Mouse (Mus musculus): ENCODE results near the gene Tgm7. TPM values are rescaled to one million over a fixed set of nuclear protein-coding genes. Genes with fewer than 3 reads are reported as not detected.

The Tgm7 gene
- polyA plus RNA-seq, 1 experiment, result not detected

- H3K4me3 ChIP-seq (replicated peaks), result no peak overlapping the region
- TF ChIP-seq GATA1 (IDR thresholded peaks at IDR 0.05; ENCODE audit: low read length) (no peak), TAL1 (IDR thresholded peaks at IDR 0.05; ENCODE audit: low read length) (no peak)
- H3K27me3 ChIP-seq (ENCODE audit: control insufficient read depth), result peaks cover 5% of the 10 kb centered on the region
- no peaks in the 10 kb centered on the region for H3K4me1 ChIP-seq (ENCODE audit: control insufficient read depth)
- H3K36me3 ChIP-seq (ENCODE audit: control insufficient read depth), result no peaks in the 10 kb centered on the region
- peaks cover 4% of the 10 kb centered on the region; the same call in 1 of the 2 replicates for H3K9me3 ChIP-seq (ENCODE audit: control insufficient read depth, low read length)
Measured at GRCm38 (mm10) chr2:121088507-121088906, 21.1 kb downstream of the Tgm7 start.

GRCm38 (mm10) chr2:121085480-121086185, 24.0 kb downstream of the Tgm7 start, which contains the start of gene Tgm5:
Tgm5 (minus strand) TSS chr2:121085841.
- no peak for TF ChIP-seq TAL1 (IDR thresholded peaks at IDR 0.05; ENCODE audit: low read length)
- no peak for TF ChIP-seq GATA1 (IDR thresholded peaks at IDR 0.05; ENCODE audit: low read length)
- H3K36me3 ChIP-seq (ENCODE audit: control insufficient read depth), result no peaks in the 10 kb centered on the region
- peaks cover 4% of the 10 kb centered on the region; the same call in 1 of the 2 replicates for H3K9me3 ChIP-seq (ENCODE audit: control insufficient read depth, low read length)
- no peak within 1 kb of the TSS for H3K4me3 ChIP-seq (replicated peaks)
- no peaks in the 10 kb centered on the region for H3K4me1 ChIP-seq (ENCODE audit: control insufficient read depth)
- peaks cover 5% of the 10 kb centered on the region for H3K27me3 ChIP-seq (ENCODE audit: control insufficient read depth)

GRCm38 (mm10) chr2:121082626-121083025, 27.0 kb downstream of the Tgm7 start:
- Histone ChIP-seq H3K4me3 (replicated peaks) (no peak overlapping the region), H3K9me3 (ENCODE audit: control insufficient read depth, low read length) (no peaks in the 10 kb centered on the region)
- no peak for TF ChIP-seq TAL1 (IDR thresholded peaks at IDR 0.05; ENCODE audit: low read length)
- no peak for TF ChIP-seq GATA1 (IDR thresholded peaks at IDR 0.05; ENCODE audit: low read length)

GRCm38 (mm10) chr2:121074747-121075146, 34.8 kb downstream of the Tgm7 start:
- Histone ChIP-seq H3K36me3 (ENCODE audit: control insufficient read depth) (no peaks in the 10 kb centered on the region), H3K9me3 (ENCODE audit: control insufficient read depth, low read length) (no peaks in the 10 kb centered on the region), H3K27me3 (ENCODE audit: control insufficient read depth) (0 out of 2 replicates have a peak, but pooled peaks cover 2% of the 10 kb centered on the region), H3K4me3 (replicated peaks) (no peak overlapping the region), H3K4me1 (ENCODE audit: control insufficient read depth) (peaks cover 4% of the 10 kb centered on the region)
- no peak for TF ChIP-seq GATA1 (IDR thresholded peaks at IDR 0.05; ENCODE audit: low read length)
- no peak for TF ChIP-seq TAL1 (IDR thresholded peaks at IDR 0.05; ENCODE audit: low read length)

More at GRCm38 (mm10) chr2:121082626-121083025, 27.0 kb downstream of the Tgm7 start:
- Histone ChIP-seq H3K27me3 (ENCODE audit: control insufficient read depth) (peaks cover 5% of the 10 kb centered on the region), H3K36me3 (ENCODE audit: control insufficient read depth) (no peaks in the 10 kb centered on the region), H3K4me1 (ENCODE audit: control insufficient read depth) (no peaks in the 10 kb centered on the region)

DNA sequence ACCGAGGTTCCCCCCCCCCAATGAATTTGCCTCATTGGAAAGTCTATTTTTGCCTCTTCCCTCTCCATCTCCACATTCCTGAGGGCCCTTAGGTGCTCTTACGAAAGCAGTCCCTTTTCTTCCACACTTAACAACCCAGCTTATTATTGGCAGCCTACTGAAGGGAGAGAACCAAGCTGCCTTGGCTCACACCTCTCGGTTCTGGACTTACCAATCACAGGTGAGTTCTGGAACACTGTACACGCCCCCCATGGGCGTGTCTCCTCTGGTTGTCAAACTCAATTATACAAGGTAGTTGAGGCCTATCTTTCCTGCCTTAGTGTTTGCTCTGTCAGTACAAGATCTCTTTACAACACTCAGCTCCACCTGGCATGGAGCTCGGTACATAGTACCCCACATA, 37.7 kb downstream of the Tgm7 start:
- Histone ChIP-seq H3K27me3 (ENCODE audit: control insufficient read depth) (0 out of 2 replicates have a peak, but pooled peaks cover 2% of the 10 kb centered on the region), H3K9me3 (ENCODE audit: control insufficient read depth, low read length) (no peaks in the 10 kb centered on the region), H3K36me3 (ENCODE audit: control insufficient read depth) (no peaks in the 10 kb centered on the region), H3K4me3 (replicated peaks) (no peak overlapping the region), H3K4me1 (ENCODE audit: control insufficient read depth) (peaks cover 4% of the 10 kb centered on the region)
- TF ChIP-seq GATA1 (IDR thresholded peaks at IDR 0.05; ENCODE audit: low read length) (no peak), TAL1 (IDR thresholded peaks at IDR 0.05; ENCODE audit: low read length) (no peak)

DNA sequence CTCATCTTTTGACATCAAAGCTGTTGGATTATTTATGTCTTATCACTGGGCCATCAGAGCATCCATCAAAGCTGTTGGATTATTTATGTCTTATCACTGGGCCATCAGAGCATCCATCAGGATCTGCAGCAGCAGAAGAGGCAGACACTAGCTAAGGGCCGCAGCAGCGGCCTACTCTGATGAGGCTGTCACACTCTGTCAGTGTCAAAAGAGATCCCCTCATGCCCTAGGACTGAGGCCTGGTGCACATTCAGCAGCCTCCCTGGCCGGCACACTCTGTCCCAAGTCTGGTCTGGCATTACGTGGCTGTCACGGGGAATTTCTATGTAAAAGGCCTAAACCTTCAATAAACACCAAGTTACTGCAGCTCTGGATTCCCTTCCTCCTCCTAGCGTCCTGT, 40.1 kb downstream of the Tgm7 start:
- TF ChIP-seq GATA1 (IDR thresholded peaks at IDR 0.05; ENCODE audit: low read length) (no peak), TAL1 (IDR thresholded peaks at IDR 0.05; ENCODE audit: low read length) (no peak)

GRCm38 (mm10) chr2:121067116-121067515, 42.5 kb downstream of the Tgm7 start:
- Histone ChIP-seq H3K4me3 (replicated peaks) (no peak overlapping the region), H3K4me1 (ENCODE audit: control insufficient read depth) (peaks cover 4% of the 10 kb centered on the region), H3K36me3 (ENCODE audit: control insufficient read depth) (no peaks in the 10 kb centered on the region), H3K9me3 (ENCODE audit: control insufficient read depth, low read length) (no peaks in the 10 kb centered on the region), H3K27me3 (ENCODE audit: control insufficient read depth) (peaks cover 7% of the 10 kb centered on the region)
- TF ChIP-seq TAL1 (IDR thresholded peaks at IDR 0.05; ENCODE audit: low read length) (no peak), GATA1 (IDR thresholded peaks at IDR 0.05; ENCODE audit: low read length) (no peak)

More for the DNA sequence above, 40.1 kb downstream of the Tgm7 start:
- Histone ChIP-seq H3K36me3 (ENCODE audit: control insufficient read depth) (no peaks in the 10 kb centered on the region), H3K27me3 (ENCODE audit: control insufficient read depth) (peaks cover 2% of the 10 kb centered on the region; the same call in 1 of the 2 replicates), H3K9me3 (ENCODE audit: control insufficient read depth, low read length) (no peaks in the 10 kb centered on the region), H3K4me3 (replicated peaks) (no peak overlapping the region), H3K4me1 (ENCODE audit: control insufficient read depth) (peaks cover 4% of the 10 kb centered on the region)

DNA sequence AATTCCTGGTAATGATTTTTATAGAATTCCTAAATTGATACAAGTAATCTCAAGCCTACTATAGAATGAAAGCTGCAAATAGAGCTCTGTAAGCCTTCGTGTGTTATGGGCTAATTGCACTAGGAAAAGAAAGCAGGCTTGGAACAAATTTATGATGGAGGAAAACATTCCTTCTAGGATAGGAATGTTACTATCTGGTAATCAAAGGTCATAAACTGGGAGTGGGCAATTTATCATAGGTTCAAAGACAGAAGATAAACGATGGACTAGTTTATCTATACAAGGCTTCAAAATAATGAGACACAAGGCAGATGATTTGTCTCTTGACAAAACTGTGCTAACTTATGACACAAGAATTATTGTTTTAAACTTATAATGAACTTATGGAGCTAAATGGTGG, 48.3 kb downstream of the Tgm7 start:
- Histone ChIP-seq H3K4me1 (ENCODE audit: control insufficient read depth) (peaks cover 7% of the 10 kb centered on the region), H3K9me3 (ENCODE audit: control insufficient read depth, low read length) (no peaks in the 10 kb centered on the region), H3K36me3 (ENCODE audit: control insufficient read depth) (no peaks in the 10 kb centered on the region), H3K27me3 (ENCODE audit: control insufficient read depth) (peaks cover 24% of the 10 kb centered on the region), H3K4me3 (replicated peaks) (no peak overlapping the region)
- no peak for TF ChIP-seq GATA1 (IDR thresholded peaks at IDR 0.05; ENCODE audit: low read length)
- TF ChIP-seq TAL1 (IDR thresholded peaks at IDR 0.05; ENCODE audit: low read length), result no peak

GRCm38 (mm10) chr2:121057997-121058396, 51.6 kb downstream of the Tgm7 start:
- no peak for TF ChIP-seq TAL1 (IDR thresholded peaks at IDR 0.05; ENCODE audit: low read length)
- TF ChIP-seq GATA1 (IDR thresholded peaks at IDR 0.05; ENCODE audit: low read length), result no peak
- H3K27me3 ChIP-seq (ENCODE audit: control insufficient read depth), result peaks cover 23% of the 10 kb centered on the region
- no peak overlapping the region for H3K4me3 ChIP-seq (replicated peaks)
- H3K4me1 ChIP-seq (ENCODE audit: control insufficient read depth), result peaks cover 35% of the 10 kb centered on the region
- no peaks in the 10 kb centered on the region for H3K9me3 ChIP-seq (ENCODE audit: control insufficient read depth, low read length)
- H3K36me3 ChIP-seq (ENCODE audit: control insufficient read depth), result no peaks in the 10 kb centered on the region
